Mouse (Mus musculus) 416B (cell line): Measurements from ENCODE around the gene Clpp.
A peak's percentile ranks its signal among the peaks of the same experiment; 100 is the strongest.

ENCODE experiments used
- DNase-seq: peaks from one replicate; pipeline ENCODE4 v3.0.0; 2011; ENCODE audit warnings: low read depth

Gene Clpp

GRCm38 (mm10) chr17:57030931-57031660 is 41.0 kb downstream of the Clpp start, which contains the start of gene Khsrp:
Khsrp (minus strand) TSS chr17:57031522.
- DNase-seq, result no peak

GRCm38 (mm10) chr17:57031661-57032420 is 41.7 kb downstream of the Clpp start:
- DNase-seq, result peak; percentile 100

- peak; percentile 26 for DNase-seq
These were observed 42.7 kb downstream of the Clpp start for GRCm38 (mm10) chr17:57032854-57033253.

- DNase-seq, result no peak
These were observed 48.9 kb downstream of the Clpp start for GRCm38 (mm10) chr17:57038978-57039377.

GRCm38 (mm10) chr17:57041554-57041953 is 51.4 kb downstream of the Clpp start, which contains the start of gene Slc25a41:
Slc25a41 (minus strand) TSS chr17:57041654.
- no peak for DNase-seq
